Mouse (Mus musculus) olfactory bulb, adult 2 months (tissue): ENCODE results near the gene Hacd4. TPM values are rescaled to one million over a fixed set of nuclear protein-coding genes. Genes with fewer than 3 reads are reported as not detected.

Experiments used
- H3K27ac ChIP-seq: fragments of 200-500 bp; 2 replicates; pipeline ENCODE4 v1.5.1; 2012; ENCODE audit warnings: low read depth, low read length; ENCODE audit not compliant: insufficient read depth
- H3K4me1 ChIP-seq: fragments of 200-500 bp; 2 replicates; pipeline ENCODE4 v1.6.1; 2012; ENCODE audit warnings: low read length; ENCODE audit not compliant: control insufficient read depth, insufficient read depth
- H3K4me3 ChIP-seq: fragments of 200-500 bp; 2 replicates; pipeline ENCODE4 v1.5.1; 2012; ENCODE audit warnings: mild to moderate bottlenecking, low read depth, low read length, moderate library complexity; ENCODE audit not compliant: insufficient read depth
- CTCF ChIP-seq: fragments of 200-500 bp; IDR thresholded peaks from 2 replicates; pipeline ENCODE4 v1.5.1; 2012; ENCODE audit warnings: low read depth, mild to moderate bottlenecking, low read length, moderate library complexity; ENCODE audit not compliant: insufficient read depth
- POLR2A ChIP-seq: fragments of 200-500 bp; IDR thresholded peaks from 2 replicates; pipeline ENCODE4 v1.6.1; 2012; ENCODE audit warnings: mild to moderate bottlenecking, low read depth, low read length, moderate library complexity; ENCODE audit not compliant: insufficient read depth
- WGBS: fragments of 180-500 bp; shearing (Covaris S2); methylation state at CpG from one replicate; pipeline ENCODE4 v1.1.7; 2018; 5-methylcytosine and 5-hydroxymethylcytosine counted together
- polyA plus RNA-seq: library from polyadenylated mRNA; stranded (reverse); fragments of >200 nt; gene quantifications from 2 replicates; pipeline ENCODE4 v1.2.4, GENCODE M21; 2012; ENCODE audit warnings: low replicate concordance; ENCODE audit not compliant: missing spikeins, insufficient read depth, insufficient read length

Gene Hacd4
- polyA plus RNA-seq, 1 experiment: not detected

- WGBS: 42% methylated on average over 8 of the region's 8 CpGs
- H3K4me3 ChIP-seq: no peak overlapping the region
- H3K4me1 ChIP-seq: no peaks in the 10 kb centered on the region
- H3K27ac ChIP-seq: no peak overlapping the region
- no peak for TF ChIP-seq POLR2A
- no peak for TF ChIP-seq CTCF
These were observed 24.4 kb upstream of the Hacd4 start for GRCm38 (mm10) chr4:88462981-88463646.

- Histone ChIP-seq H3K4me1 (no peaks in the 10 kb centered on the region), H3K4me3 (no peak overlapping the region), H3K27ac (no peak overlapping the region)
- TF ChIP-seq POLR2A (no peak), CTCF (no peak)
- WGBS: 90% methylated on average over 1 of the region's 1 CpGs
These were observed 23.8 kb upstream of the Hacd4 start for GRCm38 (mm10) chr4:88462501-88462900.

- 70% methylated on average over 2 of the region's 2 CpGs for WGBS
- TF ChIP-seq CTCF (no peak), POLR2A (no peak)
- Histone ChIP-seq H3K27ac (no peak overlapping the region), H3K4me3 (no peak overlapping the region), H3K4me1 (no peaks in the 10 kb centered on the region)
These were observed 22.6 kb upstream of the Hacd4 start for GRCm38 (mm10) chr4:88461315-88461714.

GRCm38 (mm10) chr4:88458673-88459072 is 19.9 kb upstream of the Hacd4 start:
- H3K4me1 ChIP-seq: no peaks in the 10 kb centered on the region
- WGBS: 92% methylated on average over 2 of the region's 2 CpGs
- no peak overlapping the region for H3K27ac ChIP-seq
- TF ChIP-seq POLR2A (no peak), CTCF (no peak)
- H3K4me3 ChIP-seq: no peak overlapping the region

GRCm38 (mm10) chr4:88458093-88458492 is 19.4 kb upstream of the Hacd4 start:
- Histone ChIP-seq H3K27ac (no peak overlapping the region), H3K4me1 (no peaks in the 10 kb centered on the region), H3K4me3 (no peak overlapping the region)
- TF ChIP-seq CTCF (no peak), POLR2A (no peak)
- 84% methylated on average over 1 of the region's 1 CpGs for WGBS

- Histone ChIP-seq H3K4me3 (no peak overlapping the region), H3K27ac (no peak overlapping the region), H3K4me1 (no peaks in the 10 kb centered on the region)
- no peak for TF ChIP-seq CTCF
- TF ChIP-seq POLR2A: no peak
- 98% methylated on average over 1 of the region's 1 CpGs for WGBS
These were observed 11.5 kb upstream of the Hacd4 start for GRCm38 (mm10) chr4:88450087-88450765.

- no peak overlapping the region for H3K4me3 ChIP-seq
- 77% methylated on average over 2 of the region's 2 CpGs for WGBS
- no peaks in the 10 kb centered on the region for H3K4me1 ChIP-seq
- TF ChIP-seq POLR2A (no peak), CTCF (no peak)
- H3K27ac ChIP-seq: no peak overlapping the region
These were observed 10.2 kb upstream of the Hacd4 start for GRCm38 (mm10) chr4:88448976-88449375.

- TF ChIP-seq POLR2A (no peak), CTCF (no peak)
- H3K4me3 ChIP-seq: no peak overlapping the region
- no peak overlapping the region for H3K27ac ChIP-seq
- 93% methylated on average over 7 of the region's 7 CpGs for WGBS
- H3K4me1 ChIP-seq: peaks cover 7% of the 10 kb centered on the region
These were observed 2.1 kb upstream of the Hacd4 start for GRCm38 (mm10) chr4:88440814-88441213.

- Histone ChIP-seq H3K4me1 (peaks cover 7% of the 10 kb centered on the region), H3K27ac (no peak overlapping the region), H3K4me3 (no peak overlapping the region)
- WGBS: 90% methylated on average over 6 of the region's 6 CpGs
- TF ChIP-seq CTCF (no peak), POLR2A (no peak)
These were observed 968 bp upstream of the Hacd4 start for GRCm38 (mm10) chr4:88439669-88440123.

- 56% methylated on average over 4 of the region's 4 CpGs for WGBS
- H3K4me1 ChIP-seq: peaks cover 7% of the 10 kb centered on the region
- H3K27ac ChIP-seq: no peak overlapping the region
- no peak overlapping the region for H3K4me3 ChIP-seq
- no peak for TF ChIP-seq CTCF
- no peak for TF ChIP-seq POLR2A
These were observed 232 bp upstream of the Hacd4 start for GRCm38 (mm10) chr4:88438990-88439329.
